Mouse (Mus musculus) olfactory bulb, adult 2 months (tissue): ENCODE results near the gene Crybg2.

Source experiments
- CTCF ChIP-seq: fragments of 200-500 bp; IDR thresholded peaks from 2 replicates; pipeline ENCODE4 v1.5.1; 2012; ENCODE audit warnings: low read depth, mild to moderate bottlenecking, low read length, moderate library complexity; ENCODE audit not compliant: insufficient read depth
- POLR2A ChIP-seq: fragments of 200-500 bp; IDR thresholded peaks from 2 replicates; pipeline ENCODE4 v1.6.1; 2012; ENCODE audit warnings: mild to moderate bottlenecking, low read depth, low read length, moderate library complexity; ENCODE audit not compliant: insufficient read depth

DNA sequence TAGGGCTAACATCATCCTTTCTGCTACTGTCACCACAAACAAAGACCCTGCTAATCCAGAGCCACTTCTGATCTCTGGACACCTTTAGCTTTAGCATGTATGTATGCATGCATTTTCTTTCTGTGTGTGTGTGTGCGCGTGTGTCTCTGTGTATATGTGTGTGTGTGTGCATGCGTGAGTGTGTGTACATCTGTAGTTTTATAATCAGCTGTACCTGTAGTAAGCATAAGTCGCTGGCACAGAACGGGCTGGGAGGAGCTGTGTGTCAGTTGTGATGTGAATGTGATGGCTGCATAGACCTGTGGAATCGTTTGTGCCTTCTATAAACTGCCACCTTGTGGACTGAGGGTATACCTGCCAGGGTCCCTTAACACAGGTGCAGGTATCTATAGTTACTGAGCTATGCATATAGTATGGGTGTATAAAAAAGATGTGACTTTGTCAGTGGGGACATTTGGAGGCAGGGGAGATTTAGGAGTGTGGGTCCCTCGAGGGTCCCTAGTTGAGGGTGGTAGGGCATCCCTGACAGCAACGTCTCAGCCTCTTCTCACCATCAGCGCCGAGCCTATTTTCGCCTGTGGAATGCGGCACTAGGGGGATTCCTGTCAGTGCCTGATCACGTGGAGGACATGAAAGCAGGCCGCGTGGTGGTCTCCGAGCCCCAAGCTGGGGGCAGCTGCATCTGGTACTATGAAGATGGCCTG is 30.1 kb downstream of the Crybg2 start:
- no peak for TF ChIP-seq CTCF
- TF ChIP-seq POLR2A, result no peak
